Mouse (Mus musculus): ENCODE data around the gene Gapvd1.

The Gapvd1 gene

GRCm38 (mm10) chr2:34727045-34727728 is 27.8 kb downstream of the Gapvd1 start:
- in situ Hi-C loops (cut with MboI, MseI) = no loop called here

GRCm38 (mm10) chr2:34725269-34725668 is 29.8 kb downstream of the Gapvd1 start:
- in situ Hi-C loops (cut with MboI, MseI) = no loop called here

- in situ Hi-C loops (cut with MboI, MseI) = loop anchor here (10.0 kb wide), 1 partner anchor 447 kb away; no protein-coding TSS in a partner anchor
Measured at GRCm38 (mm10) chr2:34718196-34718595, 36.8 kb downstream of the Gapvd1 start.

DNA sequence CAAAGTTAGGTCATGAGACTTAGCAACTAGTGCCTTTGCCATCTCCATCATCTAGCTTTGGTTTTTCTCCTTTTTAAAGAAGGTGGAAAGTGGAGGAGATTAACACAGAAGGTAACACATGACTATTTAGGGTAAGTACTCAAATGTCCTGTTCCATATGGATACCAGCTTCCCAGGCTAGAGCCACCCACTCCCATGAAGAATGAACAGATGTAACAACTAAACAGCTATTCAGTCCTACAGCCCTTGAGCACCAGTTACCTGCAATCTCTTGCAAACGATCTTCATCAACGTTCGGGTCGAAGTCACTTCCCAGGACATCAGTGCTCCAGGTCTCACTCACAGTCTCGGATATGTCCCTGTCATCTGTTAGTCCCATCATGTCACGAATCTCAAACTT is 43.1 kb downstream of the Gapvd1 start:
- in situ Hi-C loops (cut with MboI, MseI) = loop anchor here (10.0 kb wide), 1 partner anchor 453 kb away; no protein-coding TSS in a partner anchor

- in situ Hi-C loops (cut with MboI, MseI) = no loop called here
Measured at GRCm38 (mm10) chr2:34708675-34709074, 46.4 kb downstream of the Gapvd1 start.

- in situ Hi-C loops (cut with MboI, MseI) = no loop called here
Measured at GRCm38 (mm10) chr2:34696592-34696991, 58.4 kb downstream of the Gapvd1 start.

DNA sequence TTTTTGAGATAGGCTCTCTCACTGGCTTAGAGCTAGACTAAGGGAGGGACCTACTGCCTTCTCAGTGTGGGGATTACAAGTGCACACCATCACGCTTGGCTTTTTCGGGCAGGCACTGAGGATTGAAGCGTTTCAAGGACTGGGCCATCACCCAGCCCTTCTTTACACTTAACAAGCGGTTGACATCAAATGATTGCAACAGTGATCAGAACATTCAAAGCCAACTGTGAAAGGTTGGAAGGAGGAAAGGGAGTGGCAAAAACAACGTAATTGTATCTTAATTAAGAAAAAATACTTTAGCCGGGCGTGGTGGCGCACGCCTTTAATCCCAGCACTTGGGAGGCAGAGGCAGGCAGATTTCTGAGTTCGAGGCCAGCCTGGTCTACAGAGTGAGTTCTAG is 62.2 kb downstream of the Gapvd1 start:
- in situ Hi-C loops (cut with MboI, MseI) = no loop called here

GRCm38 (mm10) chr2:34684076-34684870 is 70.8 kb downstream of the Gapvd1 start:
- in situ Hi-C loops (cut with MboI, MseI) = no loop called here

- in situ Hi-C loops (cut with MboI, MseI) = no loop called here
Measured at GRCm38 (mm10) chr2:34677976-34678375, 77.1 kb downstream of the Gapvd1 start.

- in situ Hi-C loops (cut with MboI, MseI) = no loop called here
Measured at GRCm38 (mm10) chr2:34677061-34677460, 78.0 kb downstream of the Gapvd1 start.

- in situ Hi-C loops (cut with MboI, MseI) = no loop called here
Measured at GRCm38 (mm10) chr2:34673846-34674245, 81.2 kb downstream of the Gapvd1 start.

DNA sequence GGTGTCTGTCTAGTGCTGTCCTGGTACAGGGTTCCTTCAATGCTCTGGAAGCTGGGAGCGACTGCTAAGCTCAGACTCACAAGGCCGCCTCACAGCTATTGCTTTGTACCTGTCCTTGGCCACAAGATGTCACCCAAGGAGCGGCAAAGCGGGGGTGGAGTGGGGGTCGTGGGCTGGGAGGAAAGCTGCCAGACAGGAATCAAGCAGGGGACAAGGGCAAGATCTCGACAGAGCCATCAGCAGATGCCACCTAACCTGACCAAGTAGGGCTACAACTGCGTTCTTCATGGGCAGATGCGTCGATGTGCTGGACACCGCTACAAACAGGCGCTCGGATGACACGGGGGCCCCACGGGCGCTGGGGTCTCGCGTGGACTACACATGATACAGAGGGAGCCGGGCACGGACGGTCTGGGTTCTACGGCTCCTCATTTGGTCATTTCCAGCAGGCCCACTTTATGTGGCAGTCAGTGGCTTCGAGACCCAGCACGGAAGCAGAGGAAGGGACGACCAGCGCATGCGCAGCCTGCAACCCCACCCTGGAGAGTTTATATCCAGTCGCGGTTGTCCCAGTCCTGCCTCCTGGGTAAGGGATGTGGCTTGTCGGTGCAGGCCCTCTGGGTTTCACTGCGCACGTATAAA is 83.5 kb downstream of the Gapvd1 start:
- in situ Hi-C loops (cut with MboI, MseI) = no loop called here

DNA sequence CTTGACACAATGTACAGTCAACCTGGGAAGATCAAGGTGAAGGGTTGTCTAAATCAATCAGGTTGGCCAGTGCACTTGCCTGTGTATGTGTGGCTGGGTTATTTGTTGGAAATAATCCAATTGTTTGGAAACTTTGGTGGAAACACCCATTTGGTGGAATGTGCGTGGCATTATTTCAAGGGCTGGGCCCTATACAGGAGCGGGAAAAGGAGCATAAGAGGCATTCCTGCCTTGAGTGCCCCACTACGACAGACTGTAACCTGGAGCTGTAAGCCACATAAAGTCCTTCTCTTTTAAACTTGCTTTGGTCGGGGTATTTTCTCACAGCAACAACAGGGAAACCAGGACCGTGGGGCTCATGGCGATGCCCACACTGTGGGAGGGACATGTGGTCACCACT is 84.6 kb downstream of the Gapvd1 start:
- in situ Hi-C loops (cut with MboI, MseI) = no loop called here

GRCm38 (mm10) chr2:34669203-34669746 is 85.8 kb downstream of the Gapvd1 start:
- in situ Hi-C loops (cut with MboI, MseI) = no loop called here

DNA sequence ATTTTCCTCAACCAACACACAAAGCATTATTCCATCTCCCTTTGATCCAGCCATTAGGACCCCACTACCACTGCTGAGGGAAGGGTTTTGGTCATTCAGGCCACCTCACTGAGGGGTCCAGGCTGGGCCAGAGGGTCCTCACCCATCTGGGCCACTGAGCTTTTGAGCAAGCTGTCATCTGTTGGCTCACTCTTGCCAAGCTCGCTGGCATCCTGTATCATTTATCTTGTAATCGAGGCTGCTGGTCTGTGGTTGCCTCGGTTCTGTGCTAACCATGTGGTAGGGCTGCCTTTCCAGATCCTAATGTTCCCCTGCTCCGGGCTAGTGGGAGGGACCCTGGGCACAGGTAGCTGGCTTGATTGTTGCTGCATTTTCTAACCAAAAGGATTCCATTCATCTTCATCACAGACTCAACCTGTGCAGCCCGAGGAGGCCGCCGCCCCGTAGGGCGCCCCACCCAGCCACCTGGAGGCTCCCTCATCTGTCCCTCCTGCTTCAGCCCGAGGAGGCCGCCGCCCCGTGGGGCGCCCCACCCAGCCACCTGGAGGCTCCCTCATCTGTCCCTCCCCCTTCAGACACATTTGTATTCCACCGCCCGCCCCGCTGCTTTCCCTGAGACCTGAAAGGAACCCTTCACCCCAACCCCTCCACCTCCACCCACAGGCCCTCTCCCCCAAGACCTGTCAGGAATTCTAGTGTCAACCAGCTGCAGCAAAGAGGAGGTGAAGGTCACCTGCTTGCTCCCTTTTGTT is 86.4 kb downstream of the Gapvd1 start:
- in situ Hi-C loops (cut with MboI, MseI) = no loop called here

DNA sequence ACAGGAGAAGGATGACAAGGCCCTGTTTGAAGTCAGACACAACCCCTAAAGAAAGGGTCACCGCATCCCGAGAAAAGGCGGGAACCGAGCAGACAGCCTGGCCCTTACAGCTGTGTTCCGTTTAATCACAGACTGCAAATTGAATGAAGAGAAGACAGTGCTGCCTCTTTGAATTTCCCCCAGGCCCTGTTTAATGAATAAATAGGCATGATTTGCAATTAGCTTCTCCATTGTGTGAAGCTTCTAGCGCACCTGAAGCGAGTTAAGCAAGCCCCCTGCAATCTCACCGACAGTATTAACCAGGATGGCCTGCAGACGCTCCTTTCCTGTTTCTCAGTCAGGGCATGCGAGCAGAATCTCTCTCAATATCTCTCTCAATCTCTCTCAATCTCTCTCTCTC is 87.2 kb downstream of the Gapvd1 start:
- in situ Hi-C loops (cut with MboI, MseI) = no loop called here

DNA sequence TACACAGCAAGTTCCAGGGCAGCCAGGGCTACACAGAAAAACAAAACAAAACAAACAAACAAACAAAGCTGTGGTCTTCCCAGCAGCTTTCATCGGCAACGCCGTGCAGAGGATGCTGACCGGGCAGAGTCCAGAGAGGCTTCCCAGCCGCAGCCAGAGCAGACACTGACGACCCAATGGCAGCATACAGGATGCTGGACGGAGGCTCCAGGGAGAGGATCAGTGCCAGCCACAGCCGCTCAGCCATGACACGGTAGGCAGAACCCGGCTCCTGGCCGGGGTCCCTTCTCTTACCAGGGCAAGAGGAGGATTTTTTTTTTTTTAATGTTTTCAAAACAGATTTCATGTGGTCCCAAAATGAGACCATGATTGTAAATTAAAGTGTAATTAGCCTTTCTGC is 107.6 kb downstream of the Gapvd1 start:
- in situ Hi-C loops (cut with MboI, MseI) = no loop called here

GRCm38 (mm10) chr2:34646541-34646865 is 108.5 kb downstream of the Gapvd1 start:
- in situ Hi-C loops (cut with MboI, MseI) = no loop called here

- in situ Hi-C loops (cut with MboI, MseI) = no loop called here
Measured at GRCm38 (mm10) chr2:34645851-34646540, 109.0 kb downstream of the Gapvd1 start.

DNA sequence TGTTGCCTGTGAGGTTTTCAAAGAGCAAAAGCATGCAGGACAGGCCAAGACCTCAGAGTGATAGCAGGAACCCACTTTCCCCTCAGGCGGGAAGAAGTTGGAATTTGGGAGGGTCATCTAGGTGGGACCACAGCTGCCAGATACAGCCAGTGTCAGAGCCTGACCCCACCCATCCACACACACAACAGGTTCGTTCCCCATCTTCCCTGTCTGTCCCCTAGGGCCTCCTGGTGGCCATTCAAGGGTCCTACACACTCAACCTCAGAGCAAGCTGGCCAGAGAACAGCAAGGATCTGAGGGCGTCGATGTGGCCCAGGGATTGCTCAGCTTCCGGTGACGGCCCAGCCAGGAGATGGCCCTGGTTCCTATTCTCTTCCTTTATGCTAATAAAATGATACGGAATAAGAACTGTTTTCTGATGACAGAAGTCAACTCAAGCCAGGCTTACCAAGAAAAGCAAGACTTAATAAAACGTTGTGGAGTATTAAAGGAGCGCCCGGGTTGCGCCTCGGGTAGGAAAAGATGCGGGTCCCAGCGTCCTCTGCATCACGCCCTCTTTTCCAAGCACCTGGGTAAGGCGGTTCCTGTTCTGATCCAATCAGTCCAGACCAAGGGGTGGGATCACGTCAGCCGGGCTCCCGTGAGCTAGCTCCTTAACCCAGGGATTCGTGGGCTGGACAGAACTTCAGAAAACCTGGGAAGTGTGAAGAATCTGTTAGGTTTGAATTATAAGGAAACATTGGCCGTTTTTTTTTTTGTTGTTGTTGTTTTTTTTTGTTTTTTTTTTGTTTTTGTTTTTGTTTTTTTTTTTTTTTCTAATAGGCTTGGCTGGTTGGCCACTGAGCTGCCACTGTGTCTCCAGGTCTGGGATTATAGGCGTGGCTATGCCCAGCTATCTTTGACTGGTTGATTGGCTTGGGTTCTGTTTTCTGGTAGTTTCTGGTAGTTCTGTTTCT is 110.2 kb downstream of the Gapvd1 start:
- in situ Hi-C loops (cut with MboI, MseI) = loop anchor here (5.0 kb wide), 1 partner anchor 673 kb away; no protein-coding TSS in a partner anchor
